Mouse (Mus musculus) midbrain, embryonic 10.5 days (tissue): ENCODE data around the gene Ect2. TPM values are rescaled to one million over a fixed set of nuclear protein-coding genes. Genes with fewer than 3 reads are reported as not detected.
A peak's percentile ranks its signal among the peaks of the same experiment; 100 is the strongest.

Source experiments
- DNase-seq: peaks from one replicate; pipeline ENCODE4 v3.0.0-alpha.2; 2017; ENCODE audit warnings: low spot score
- H3K27ac ChIP-seq: fragments of 300-500 bp; sonication (generic); replicated peaks from 2 replicates; pipeline ENCODE4 v1.5.1; 2016; ENCODE audit warnings: mild to moderate bottlenecking
- H3K27me3 ChIP-seq: fragments of 300-500 bp; sonication (generic); 2 replicates; pipeline ENCODE4 v1.6.1; 2016; ENCODE audit warnings: low read depth, mild to moderate bottlenecking; ENCODE audit not compliant: poor library complexity, severe bottlenecking
- H3K36me3 ChIP-seq: fragments of 300-500 bp; sonication (generic); 2 replicates; pipeline ENCODE4 v1.6.1; 2016; ENCODE audit warnings: mild to moderate bottlenecking, moderate library complexity
- H3K4me1 ChIP-seq: fragments of 300-500 bp; sonication (generic); 2 replicates; pipeline ENCODE4 v1.6.1; 2016
- H3K4me3 ChIP-seq: fragments of 300-500 bp; sonication (generic); 2 replicates; pipeline ENCODE4 v1.5.1; 2016; ENCODE audit warnings: mild to moderate bottlenecking, moderate library complexity
- H3K9me3 ChIP-seq: fragments of 300-500 bp; sonication (generic); replicated peaks from 2 replicates; pipeline ENCODE4 v1.6.1; 2016; ENCODE audit warnings: mild to moderate bottlenecking
- WGBS: fragments of 180-500 bp; shearing (Covaris S2); methylation state at CpG from one replicate; pipeline ENCODE4 v1.1.7; 2016; 5-methylcytosine and 5-hydroxymethylcytosine counted together
- polyA plus RNA-seq: library from polyadenylated mRNA; unstranded; fragments of >200 nt; fragmentation: Nextera tagmentation; extraction: Ambion mirVana; gene quantifications from 2 replicates; pipeline ENCODE4 v1.2.1, GENCODE M21; 2016

Ect2 gene
- polyA plus RNA-seq, 1 experiment from 2014 or later: 106 TPM

GRCm38 (mm10) chr3:27183601-27184175 lies 30.0 kb upstream of the Ect2 start:
- Histone ChIP-seq H3K36me3 (no peaks in the 10 kb centered on the region), H3K27me3 (peaks cover 12% of the 10 kb centered on the region; the same call in 1 of the 2 replicates), H3K27ac (peak overlapping the region; percentile 82), H3K9me3 (no peaks in the 10 kb centered on the region), H3K4me1 (peaks cover 12% of the 10 kb centered on the region), H3K4me3 (peak overlapping the region; percentile 75)
- peak; percentile 14 for DNase-seq
- WGBS: 13% methylated on average over 19 of the region's 19 CpGs

GRCm38 (mm10) chr3:27182733-27183600 lies 29.3 kb upstream of the Ect2 start, which contains the start of gene Nceh1:
Nceh1 (plus strand) TSS chr3:27182965.
- under 1% methylated on average over 54 of the region's 54 CpGs for WGBS
- Histone ChIP-seq H3K4me3 (peak within 1 kb of the TSS; percentile 75), H3K9me3 (no peaks in the 10 kb centered on the region), H3K36me3 (no peaks in the 10 kb centered on the region), H3K27me3 (peaks cover 12% of the 10 kb centered on the region; the same call in 1 of the 2 replicates), H3K4me1 (peaks cover 12% of the 10 kb centered on the region), H3K27ac (peak within 1 kb of the TSS; percentile 82)
- DNase-seq: peak; percentile 95

- Histone ChIP-seq H3K9me3 (no peaks in the 10 kb centered on the region), H3K36me3 (no peaks in the 10 kb centered on the region), H3K4me3 (no peak overlapping the region), H3K4me1 (peaks cover 12% of the 10 kb centered on the region), H3K27me3 (peaks cover 12% of the 10 kb centered on the region; the same call in 1 of the 2 replicates), H3K27ac (no peak overlapping the region)
- WGBS: 83% methylated on average over 8 of the region's 8 CpGs
- no peak for DNase-seq
Observed at GRCm38 (mm10) chr3:27179711-27180110, 26.0 kb upstream of the Ect2 start.

GRCm38 (mm10) chr3:27170257-27170656 lies 16.6 kb upstream of the Ect2 start:
- Histone ChIP-seq H3K4me3 (no peak overlapping the region), H3K36me3 (no peaks in the 10 kb centered on the region), H3K9me3 (no peaks in the 10 kb centered on the region), H3K4me1 (no peaks in the 10 kb centered on the region), H3K27ac (no peak overlapping the region), H3K27me3 (no peaks in the 10 kb centered on the region)
- DNase-seq: no peak
- 79% methylated on average over 1 of the region's 1 CpGs for WGBS

GRCm38 (mm10) chr3:27165481-27166065 lies 11.9 kb upstream of the Ect2 start:
- Histone ChIP-seq H3K4me1 (no peaks in the 10 kb centered on the region), H3K27ac (no peak overlapping the region), H3K36me3 (no peaks in the 10 kb centered on the region), H3K9me3 (no peaks in the 10 kb centered on the region), H3K27me3 (no peaks in the 10 kb centered on the region), H3K4me3 (no peak overlapping the region)
- no peak for DNase-seq
- 80% methylated on average over 3 of the region's 3 CpGs for WGBS

GRCm38 (mm10) chr3:27162410-27162804 lies 8.7 kb upstream of the Ect2 start:
- 78% methylated on average over 2 of the region's 2 CpGs for WGBS
- H3K27ac ChIP-seq: no peak overlapping the region
- no peak for DNase-seq
- no peaks in the 10 kb centered on the region for H3K9me3 ChIP-seq
- no peaks in the 10 kb centered on the region for H3K36me3 ChIP-seq
- no peaks in the 10 kb centered on the region for H3K27me3 ChIP-seq
- H3K4me1 ChIP-seq: 0 out of 2 replicates have a peak, but pooled peaks cover 3% of the 10 kb centered on the region
- H3K4me3 ChIP-seq: no peak overlapping the region

GRCm38 (mm10) chr3:27161645-27162409 lies 8.1 kb upstream of the Ect2 start:
- H3K27ac ChIP-seq: no peak overlapping the region
- no peak overlapping the region for H3K4me3 ChIP-seq
- WGBS: 90% methylated on average over 6 of the region's 6 CpGs

GRCm38 (mm10) chr3:27158910-27159309 lies 5.2 kb upstream of the Ect2 start:
- WGBS: 65% methylated on average over 4 of the region's 4 CpGs
- H3K36me3 ChIP-seq: no peaks in the 10 kb centered on the region
- no peaks in the 10 kb centered on the region for H3K9me3 ChIP-seq
- DNase-seq: no peak
- no peak overlapping the region for H3K4me3 ChIP-seq
- H3K27me3 ChIP-seq: no peaks in the 10 kb centered on the region
- peaks cover 22% of the 10 kb centered on the region for H3K4me1 ChIP-seq
- H3K27ac ChIP-seq: 0 out of 2 replicates have a peak overlapping the region, but pooled peaks have one; percentile 59

More at GRCm38 (mm10) chr3:27161645-27162409, 8.1 kb upstream of the Ect2 start:
- H3K27me3 ChIP-seq: no peaks in the 10 kb centered on the region
- DNase-seq: no peak
- H3K36me3 ChIP-seq: no peaks in the 10 kb centered on the region
- H3K4me1 ChIP-seq: 0 out of 2 replicates have a peak, but pooled peaks cover 3% of the 10 kb centered on the region
- no peaks in the 10 kb centered on the region for H3K9me3 ChIP-seq

- DNase-seq: no peak
- Histone ChIP-seq H3K27ac (no peak overlapping the region), H3K27me3 (no peaks in the 10 kb centered on the region), H3K9me3 (no peaks in the 10 kb centered on the region), H3K36me3 (peaks cover 2% of the 10 kb centered on the region; the same call in 1 of the 2 replicates), H3K4me3 (no peak overlapping the region), H3K4me1 (peaks cover 35% of the 10 kb centered on the region)
- 75% methylated on average over 3 of the region's 3 CpGs for WGBS
Observed at GRCm38 (mm10) chr3:27156594-27156949, 2.9 kb upstream of the Ect2 start.

- Histone ChIP-seq H3K27ac (peak overlapping the region; percentile 95), H3K9me3 (no peaks in the 10 kb centered on the region)
- 80% methylated on average over 9 of the region's 9 CpGs for WGBS
Observed at GRCm38 (mm10) chr3:27155856-27156593, 2.3 kb upstream of the Ect2 start.

GRCm38 (mm10) chr3:27155051-27155855 lies 1.6 kb upstream of the Ect2 start:
- peak; percentile 61 for DNase-seq
- Histone ChIP-seq H3K4me1 (peaks cover 45% of the 10 kb centered on the region), H3K27me3 (no peaks in the 10 kb centered on the region), H3K36me3 (peaks cover 14% of the 10 kb centered on the region), H3K4me3 (no peak overlapping the region), H3K9me3 (no peaks in the 10 kb centered on the region), H3K27ac (peak overlapping the region; percentile 95)
- WGBS: 15% methylated on average over 6 of the region's 6 CpGs

More at GRCm38 (mm10) chr3:27155856-27156593, 2.3 kb upstream of the Ect2 start:
- Histone ChIP-seq H3K4me1 (peaks cover 40% of the 10 kb centered on the region), H3K27me3 (no peaks in the 10 kb centered on the region), H3K36me3 (peaks cover 7% of the 10 kb centered on the region; the same call in 1 of the 2 replicates), H3K4me3 (no peak overlapping the region)
- no peak for DNase-seq
